Mouse (Mus musculus) left cerebral cortex, adult 8-10 months (tissue): ENCODE data around the gene Tdrd1. TPM values are rescaled to one million over a fixed set of nuclear protein-coding genes. Genes with fewer than 3 reads are reported as not detected.
"Not testable (repeated sequence)": the region's sequence is repeated elsewhere in the genome, so short reads cannot be mapped to it uniquely, and the experiment has no call there.

Experiments used
- DNase-seq, 2 experiments: peaks; one replicate each; pipeline ENCODE4 v3.0.0; 2022; ENCODE audit warnings: low spot score in 2 of 2
- total RNA-seq, 4 experiments: library from RNA; stranded (reverse); gene quantifications; 2 replicates each; pipeline ENCODE4 v1.2.4; 2022

Gene Tdrd1
- under 1 TPM; 0.27 to 0.39 (median 0.33) TPM for total RNA-seq

DNA sequence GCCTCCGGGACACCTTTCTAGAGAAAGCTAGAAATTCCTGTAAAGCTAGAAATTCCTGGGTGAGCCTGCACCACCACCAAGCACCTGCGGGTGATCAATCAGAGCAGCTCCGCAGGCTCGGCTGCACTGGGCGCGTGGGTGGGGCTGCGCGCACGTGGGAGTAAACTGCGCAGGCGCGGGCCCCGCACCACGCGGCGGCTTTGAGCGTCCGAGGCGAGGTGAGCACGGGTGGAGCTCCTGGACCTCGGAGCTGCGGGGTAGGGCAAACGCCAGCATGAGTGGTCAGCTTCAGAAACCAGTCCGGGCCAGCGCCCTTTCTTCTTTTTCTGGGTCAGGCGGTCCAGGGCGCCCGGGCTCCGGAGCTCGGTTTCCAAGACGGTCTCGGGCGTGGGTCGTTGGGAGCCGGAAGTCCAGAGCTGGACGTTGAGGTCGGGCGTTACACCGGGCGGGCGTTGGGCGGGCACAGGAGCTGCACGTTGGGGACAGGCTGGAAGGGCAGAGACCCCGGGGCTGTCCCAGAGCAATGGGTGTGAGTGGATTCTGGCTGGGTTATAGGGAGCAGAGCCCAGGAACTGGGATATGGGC lies at the start of gene Tdrd1:
Gene Tdrd1, plus strand, starts transcription at position 163 of the 585 bp plus-strand sequence.
- no peak for DNase-seq

DNA sequence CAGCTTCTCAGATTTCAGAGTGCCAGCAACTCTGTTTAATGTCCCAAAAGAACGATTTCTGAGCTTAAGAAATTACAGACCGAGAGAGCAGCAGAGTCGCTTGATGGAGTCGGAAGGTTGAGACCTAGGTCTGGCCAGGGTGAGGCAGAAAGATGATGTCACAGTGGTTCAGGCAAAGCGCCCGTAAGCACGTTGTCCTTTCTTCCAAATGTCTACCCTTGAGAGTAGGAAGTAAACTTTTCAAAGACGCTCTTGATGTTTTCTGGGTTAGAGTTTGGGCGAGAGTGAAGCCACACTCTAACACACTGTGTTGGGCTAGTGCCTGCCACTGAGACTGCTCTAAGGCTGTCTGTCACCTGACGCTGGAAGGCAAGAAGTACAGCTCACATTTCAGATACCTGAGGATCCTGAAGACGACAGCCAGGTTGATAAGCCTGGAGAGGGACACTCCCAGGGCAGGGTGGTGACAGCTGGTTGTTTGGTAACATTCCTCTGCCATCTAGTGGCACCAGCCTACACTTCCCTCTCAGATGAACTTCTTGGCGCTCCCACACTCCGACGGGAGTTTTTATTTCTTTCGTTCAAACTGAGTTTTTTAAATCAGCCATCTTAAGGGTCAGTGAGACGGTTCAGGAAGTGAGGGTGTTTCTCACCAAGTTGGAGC lies 49.2 kb upstream of the Tdrd1 start:
- peak in 1 of 2 experiments; percentile 30 for DNase-seq

DNA sequence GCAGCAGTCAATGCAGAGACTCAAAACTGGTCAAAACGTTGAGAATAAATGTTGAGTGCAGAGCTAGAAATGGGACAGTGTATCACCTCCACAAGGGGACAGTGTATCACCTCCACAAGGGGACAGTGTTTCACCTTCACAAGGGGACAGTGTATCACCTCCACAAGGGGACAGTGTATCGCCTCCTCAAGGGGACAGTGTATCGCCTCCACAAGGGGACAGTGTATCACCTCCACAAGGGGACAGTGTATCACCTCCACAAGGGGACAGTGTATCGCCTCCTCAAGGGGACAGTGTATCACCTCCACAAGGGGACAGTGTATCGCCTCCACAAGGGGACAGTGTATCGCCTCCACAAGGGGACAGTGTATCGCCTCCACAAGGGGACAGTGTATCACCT lies 47.5 kb upstream of the Tdrd1 start:
- not testable (repeated sequence) for DNase-seq

DNA sequence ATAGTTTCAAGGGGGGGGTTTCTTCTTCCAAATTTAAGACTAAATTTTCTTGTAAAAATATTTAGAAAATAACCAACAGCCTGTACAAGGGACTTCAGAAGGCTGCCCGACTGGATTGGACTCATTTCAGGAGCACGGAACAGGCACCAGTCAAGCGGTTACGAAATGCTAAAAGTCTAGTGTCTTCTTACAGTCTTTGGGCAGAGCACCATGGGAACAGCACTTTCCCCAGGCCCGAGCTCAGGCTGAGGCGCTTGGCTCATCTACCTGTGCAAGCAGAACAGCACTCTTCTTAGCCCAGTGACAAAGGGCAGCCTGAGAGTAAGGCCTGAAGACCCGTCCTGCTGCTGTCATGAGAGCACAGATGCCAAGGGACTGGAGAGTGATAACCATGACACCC lies 38.1 kb upstream of the Tdrd1 start:
- no peak for DNase-seq

DNA sequence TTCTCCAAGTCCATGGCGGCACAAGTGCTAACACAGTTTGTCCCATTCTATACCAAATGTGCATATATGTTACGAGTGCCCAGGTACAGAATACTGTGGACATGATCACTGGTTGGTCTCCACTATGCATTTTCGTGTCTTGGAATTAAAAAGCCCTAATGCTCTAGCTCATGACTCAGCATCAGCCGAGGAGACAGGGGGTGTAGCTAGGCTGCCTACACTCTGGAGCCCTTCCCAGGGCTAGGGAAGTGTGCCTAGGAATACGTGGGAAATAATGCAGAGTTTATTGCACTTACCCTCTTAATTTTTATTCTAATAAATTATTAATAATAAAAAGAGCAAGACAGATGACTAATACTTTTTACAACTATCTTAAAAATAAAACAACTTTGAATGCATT lies 37.1 kb upstream of the Tdrd1 start:
- no peak for DNase-seq

DNA sequence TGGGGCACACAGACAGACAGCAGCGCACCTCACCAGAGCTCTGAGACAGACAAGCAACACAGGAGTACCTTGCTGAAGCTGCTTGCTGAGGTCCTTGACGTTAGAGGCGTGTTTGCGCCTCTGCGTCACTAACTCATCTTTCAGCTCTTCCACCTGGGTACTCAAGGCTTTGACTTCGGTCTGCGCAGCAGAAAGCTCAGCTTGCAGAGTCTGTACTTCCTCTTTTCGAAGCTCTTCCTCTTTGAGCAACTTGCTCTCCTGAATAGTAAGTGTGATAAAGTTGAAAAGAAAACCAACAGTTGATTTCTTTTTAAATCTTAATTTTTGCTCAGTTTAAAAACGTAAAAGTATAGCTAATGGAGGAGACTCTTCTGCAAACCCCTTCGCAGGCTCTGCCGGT lies 28.6 kb upstream of the Tdrd1 start:
- DNase-seq: no peak

DNA sequence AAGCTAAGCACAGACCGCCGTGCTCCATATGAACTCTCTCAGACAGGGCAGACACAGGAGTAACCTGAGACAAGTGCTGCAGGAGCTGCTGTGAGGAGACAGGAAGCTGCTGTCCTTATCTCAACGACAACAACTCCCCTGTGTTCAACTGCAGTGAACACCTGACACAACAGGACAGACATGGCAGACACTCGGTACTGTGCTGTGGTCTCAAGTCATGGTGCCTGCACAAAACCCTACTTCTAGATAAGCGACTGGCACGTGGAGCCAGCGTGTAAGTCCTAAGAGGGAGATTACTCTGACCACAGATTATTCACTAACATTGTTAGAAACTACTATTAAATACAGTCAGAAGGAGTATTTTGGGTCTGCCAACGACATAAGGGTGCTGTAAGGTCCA lies 25.8 kb upstream of the Tdrd1 start:
- DNase-seq: no peak

DNA sequence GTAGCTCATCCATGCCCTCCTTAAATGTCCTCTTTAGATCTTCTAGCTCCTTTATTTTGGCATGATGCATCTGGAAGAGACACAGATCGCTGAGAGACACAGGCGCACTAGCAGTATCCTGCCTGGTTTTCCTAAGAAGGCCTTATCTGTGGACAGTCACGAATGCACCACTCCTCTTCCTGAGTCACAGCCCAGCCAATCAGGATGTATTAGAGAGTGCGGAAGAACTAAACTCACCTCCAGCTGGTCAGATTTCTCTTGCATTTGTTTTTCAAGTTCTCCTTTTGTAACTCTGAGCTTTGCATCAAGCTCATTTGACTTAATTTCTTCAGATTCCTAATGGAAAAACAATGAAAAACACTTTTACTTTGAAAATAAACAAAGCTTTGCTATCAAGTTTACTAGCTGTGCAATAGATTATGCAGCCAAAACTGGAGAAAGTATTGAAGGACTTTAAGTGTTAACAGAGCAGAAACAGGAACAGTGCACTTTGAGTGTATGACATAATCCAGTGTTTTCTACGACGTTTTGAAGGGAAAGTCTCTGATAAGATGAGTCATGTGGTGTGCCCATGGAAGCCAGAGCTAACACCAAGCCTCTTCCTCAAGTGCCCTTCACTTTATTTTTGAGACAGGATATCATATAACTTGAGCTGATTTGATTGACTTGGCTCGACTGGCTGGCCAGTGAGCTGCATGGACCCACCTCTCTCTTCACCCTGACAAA lies 24.9 kb upstream of the Tdrd1 start:
- DNase-seq: no peak

DNA sequence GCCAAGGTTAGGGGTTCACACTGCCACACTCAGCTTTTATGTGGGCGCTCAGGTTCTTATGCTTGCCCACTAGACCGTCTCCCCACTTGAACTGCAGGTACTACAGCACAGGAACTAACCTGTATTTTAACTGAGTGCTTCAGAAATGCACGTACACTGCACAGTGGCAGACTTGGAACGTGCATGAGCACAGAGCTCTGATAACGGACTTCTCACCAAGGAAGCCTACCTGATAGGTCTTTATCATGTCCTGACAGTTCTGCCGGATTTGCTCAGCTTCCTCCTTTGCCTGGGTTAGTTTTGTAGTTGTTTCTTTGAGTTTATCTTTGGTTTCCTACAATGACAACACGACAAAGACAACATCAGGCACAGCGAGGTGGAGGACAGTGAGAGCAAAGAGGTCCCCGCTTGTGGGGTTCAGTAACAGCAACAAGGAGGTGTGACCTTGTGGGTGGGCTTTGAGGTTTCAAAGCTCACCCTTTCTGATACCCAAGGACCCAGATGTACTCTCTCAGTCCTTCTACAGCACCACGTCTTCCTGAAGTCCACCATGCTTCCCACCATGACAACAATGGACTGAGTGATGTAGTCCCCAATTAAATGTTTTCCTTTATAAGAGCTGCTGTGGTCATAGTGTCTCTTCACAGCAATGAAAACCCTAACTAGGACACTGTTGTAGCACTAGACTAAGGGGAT lies 24.2 kb upstream of the Tdrd1 start:
- no peak for DNase-seq

DNA sequence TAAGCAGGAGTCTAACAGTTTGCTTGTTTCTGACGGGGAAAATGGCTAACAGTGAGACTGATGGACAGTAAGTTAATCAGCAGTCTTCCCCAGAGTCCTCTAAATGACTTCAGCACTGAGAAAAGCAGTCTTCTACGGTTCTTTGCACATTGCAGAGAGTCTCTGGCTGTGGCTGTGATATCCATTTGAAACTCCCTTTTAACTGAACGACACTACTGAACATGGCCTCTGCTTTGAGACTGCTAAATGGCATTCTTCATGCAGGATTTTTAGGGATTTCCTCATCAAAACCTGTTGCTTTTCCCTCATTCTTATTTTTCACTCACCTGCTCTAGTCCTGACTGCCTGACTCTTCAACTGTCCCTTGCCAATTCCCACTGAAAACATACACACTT lies 23.7 kb upstream of the Tdrd1 start:
- no peak for DNase-seq

DNA sequence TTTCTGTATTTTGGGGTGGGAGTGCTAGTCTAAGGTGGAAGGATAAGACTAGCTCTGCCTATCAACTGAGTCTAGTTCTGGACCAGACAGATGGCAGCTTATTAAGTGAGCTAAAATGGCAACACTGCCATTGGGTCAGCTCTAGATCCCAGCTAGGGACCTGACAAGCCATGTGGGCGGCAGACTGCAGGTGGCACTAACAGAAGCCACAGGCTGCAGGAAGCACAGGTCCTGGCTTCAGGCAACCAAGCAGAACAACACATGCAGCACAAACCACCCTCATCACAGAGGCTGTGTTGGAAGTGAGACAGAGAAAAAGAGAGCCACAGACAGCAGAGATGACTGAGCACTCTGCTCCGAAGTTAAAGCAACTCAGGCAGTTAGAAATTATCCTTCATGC lies 20.6 kb upstream of the Tdrd1 start:
- DNase-seq: no peak

DNA sequence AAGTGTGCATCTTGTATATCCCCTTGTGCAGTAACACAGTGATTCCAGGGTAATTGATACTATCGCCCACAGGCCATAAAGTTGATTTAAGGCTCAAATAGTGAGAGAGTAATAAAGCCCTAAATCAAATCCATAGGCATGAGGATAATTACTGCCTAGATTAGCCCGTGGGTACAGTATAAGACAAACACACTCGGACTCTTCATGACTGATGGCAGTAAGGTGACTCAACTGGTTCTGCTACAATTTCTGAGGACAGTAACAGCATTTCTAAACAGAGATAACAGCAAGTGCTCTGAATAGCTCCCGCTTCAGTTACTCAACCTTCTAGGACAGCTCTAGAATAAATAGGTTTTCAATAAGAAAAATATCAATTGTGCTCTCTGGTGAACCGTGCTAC lies 18.9 kb upstream of the Tdrd1 start:
- no peak for DNase-seq

DNA sequence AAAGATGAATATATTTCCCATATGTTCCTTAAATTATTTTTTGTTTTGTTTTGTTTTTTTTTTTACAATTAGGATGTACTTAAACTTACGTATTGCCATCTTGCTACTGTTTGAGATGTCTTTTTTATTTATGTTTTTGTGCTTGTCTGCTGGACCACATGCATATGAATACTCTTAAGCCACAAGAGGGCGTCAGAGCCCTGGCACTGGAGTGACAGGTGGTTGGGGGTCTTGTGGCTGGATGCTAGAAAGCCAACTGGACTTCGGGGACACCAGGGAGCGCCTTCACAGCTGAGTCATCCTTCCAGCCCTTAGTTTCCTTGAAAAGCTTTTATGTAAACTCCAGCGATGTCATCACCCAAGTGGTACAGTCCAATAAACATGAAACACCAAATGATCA lies 17.2 kb upstream of the Tdrd1 start:
- DNase-seq: no peak

DNA sequence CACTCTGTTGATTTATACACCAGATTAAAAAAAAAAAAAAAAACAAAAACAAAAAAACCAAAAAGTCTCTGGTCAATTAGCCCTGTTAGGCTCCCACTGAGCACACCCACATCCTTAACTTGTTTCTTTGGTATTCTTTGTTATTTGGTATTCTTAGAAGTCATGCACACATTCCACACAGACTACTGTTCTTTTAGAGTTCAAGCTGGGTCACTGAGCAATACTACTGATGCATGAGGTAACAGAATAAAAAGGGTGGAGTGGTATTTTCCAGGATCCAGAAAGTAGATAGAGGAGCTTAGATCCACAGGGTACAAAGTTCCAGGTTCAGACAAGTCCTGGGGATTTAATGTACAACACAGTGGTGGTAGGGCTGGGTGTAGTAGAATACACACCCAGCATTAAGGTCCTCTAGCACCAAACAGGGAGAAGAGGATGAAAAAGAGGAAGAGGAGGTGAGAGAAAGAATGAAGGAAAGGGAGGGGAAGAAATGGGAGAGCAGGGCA lies 15.3 kb upstream of the Tdrd1 start:
- DNase-seq: no peak

DNA sequence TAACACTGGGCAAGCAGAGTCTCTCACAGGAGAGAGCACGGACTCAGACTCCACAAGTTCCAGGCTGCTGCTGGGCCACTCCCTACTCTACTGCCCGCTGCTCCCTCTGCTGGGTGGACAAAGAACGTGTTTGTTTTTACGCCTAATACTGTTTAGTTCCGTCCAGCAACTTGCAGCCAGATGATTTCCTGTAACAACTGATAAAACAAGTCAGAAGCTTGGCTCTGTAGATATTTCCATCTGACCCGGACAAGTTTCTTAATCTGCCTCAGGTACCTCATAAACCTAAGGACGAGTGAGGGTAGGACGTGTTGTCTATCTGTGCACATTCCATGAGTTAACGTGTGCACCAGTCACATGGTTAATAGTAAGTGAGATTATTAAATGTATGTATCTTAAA lies 14.4 kb upstream of the Tdrd1 start:
- no peak for DNase-seq

DNA sequence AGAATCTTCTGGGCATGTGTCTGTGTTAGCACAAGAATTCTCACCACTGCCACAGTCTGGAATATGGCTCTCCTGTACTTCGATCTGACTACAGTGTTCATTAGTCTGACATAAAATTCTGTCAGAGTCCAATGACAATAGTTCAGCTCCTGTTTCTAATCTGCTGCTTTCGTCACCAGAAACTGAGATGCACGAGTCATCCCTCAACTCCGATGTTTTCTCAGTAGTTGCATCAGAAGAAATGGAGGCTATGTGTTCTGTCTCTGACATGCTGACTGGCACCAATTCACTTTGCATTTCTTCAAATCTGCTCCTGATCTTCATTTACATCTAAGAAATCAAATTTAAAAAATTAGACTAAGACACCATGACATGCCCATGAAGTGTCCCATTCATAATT lies 12.6 kb upstream of the Tdrd1 start:
- DNase-seq: no peak

DNA sequence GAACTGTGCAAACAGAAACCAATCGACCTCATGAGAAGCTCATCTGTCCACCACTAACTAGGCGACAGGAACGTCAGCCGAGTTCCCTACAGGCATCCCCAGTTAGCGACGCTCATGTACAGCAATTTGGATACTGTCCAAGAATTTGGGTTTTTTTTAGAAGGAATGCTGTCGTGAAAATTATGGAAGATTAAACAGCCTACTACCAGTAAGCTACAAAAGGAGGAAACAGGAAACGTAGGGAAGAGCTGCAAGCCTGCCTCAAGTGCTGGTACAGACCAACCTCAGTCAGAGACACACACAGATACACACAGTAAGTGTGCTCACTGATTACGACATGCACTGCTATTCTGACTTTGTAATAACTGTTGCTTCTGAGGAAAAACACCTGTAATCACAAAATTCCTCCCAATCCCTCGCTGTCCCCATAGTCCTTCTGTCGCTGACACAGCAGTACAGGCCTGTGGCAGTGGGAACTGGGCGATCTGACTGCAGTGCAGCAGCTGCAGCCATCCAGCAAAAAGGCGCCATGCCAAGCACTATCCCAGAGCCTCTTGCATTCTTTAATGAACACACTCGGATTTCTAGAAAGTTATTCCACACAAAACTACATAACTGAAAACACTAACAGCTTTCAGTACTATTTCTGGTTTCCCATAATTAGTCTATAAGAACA lies 8.0 kb upstream of the Tdrd1 start:
- DNase-seq: no peak

DNA sequence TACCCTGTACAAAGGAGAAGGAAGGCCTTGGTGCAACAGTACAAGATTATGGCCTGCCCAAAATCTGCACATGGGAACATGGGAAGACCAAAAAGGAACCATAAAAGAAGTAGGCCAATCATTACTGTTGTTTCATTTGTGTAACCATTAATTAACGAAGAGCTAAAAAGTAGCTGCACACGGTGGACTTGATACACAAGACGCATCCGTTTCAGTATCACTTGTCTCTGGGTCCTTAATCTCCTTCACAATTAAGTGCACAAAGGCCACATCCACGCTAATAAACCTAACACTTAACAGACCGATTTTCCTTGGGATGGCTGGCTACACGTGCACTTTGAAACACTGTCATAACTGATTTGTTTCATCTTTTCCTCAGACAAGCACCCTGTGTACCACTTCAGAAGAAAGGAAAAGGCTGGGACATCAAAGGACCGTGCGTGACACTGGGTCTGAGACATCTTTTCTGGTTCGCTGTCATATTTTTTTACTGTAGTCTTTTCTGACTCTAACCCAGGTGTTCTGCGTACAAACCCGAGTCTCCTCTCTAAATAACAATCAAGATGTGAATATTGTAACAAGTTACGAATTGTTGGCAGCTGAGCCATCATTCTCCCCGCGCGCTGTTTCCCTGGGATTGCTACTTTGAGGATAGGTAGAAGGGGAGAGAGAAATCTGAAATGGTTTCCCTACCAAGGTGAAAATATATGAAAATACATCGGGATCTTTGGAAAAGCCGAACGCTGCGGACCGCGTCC lies 4.8 kb upstream of the Tdrd1 start:
- peak in 1 of 2 experiments; percentile 11 for DNase-seq

DNA sequence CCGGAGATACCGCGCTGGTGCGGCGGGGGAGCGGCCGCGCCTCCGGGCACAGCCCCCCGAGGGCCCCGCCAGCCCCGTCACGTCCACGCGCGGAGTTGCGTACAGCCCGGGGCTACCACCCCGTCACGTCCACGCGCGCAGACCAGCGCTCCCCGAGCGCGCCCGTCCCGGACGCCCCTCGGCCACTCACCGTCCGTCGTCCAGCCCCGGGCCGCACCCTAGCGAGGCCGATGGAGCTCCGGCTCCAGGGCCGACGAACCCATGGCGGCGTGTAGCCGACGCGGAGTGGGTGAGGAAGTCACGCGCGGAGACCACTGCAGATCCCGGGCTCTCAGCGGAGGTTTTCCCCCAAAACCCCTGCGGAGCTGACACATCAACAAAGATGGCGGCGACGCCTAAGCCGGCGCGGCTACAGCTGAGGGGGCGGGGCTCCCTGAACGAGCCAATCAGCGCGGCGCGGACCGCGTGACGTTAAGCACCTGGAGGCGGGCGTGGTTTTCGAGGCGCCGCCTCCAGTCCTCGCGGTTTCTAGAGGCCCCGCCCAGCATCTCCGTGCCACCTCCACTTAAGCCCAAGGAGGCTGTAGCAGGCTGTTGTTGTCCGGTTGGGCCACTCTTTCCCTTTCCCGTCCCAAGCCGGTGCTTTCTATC lies 4.1 kb upstream of the Tdrd1 start, which contains the start of gene Ccdc186:
Gene Ccdc186, minus strand, starts transcription at position 393 of the 650 bp plus-strand sequence.
- DNase-seq: peak; percentile 92 to 94

DNA sequence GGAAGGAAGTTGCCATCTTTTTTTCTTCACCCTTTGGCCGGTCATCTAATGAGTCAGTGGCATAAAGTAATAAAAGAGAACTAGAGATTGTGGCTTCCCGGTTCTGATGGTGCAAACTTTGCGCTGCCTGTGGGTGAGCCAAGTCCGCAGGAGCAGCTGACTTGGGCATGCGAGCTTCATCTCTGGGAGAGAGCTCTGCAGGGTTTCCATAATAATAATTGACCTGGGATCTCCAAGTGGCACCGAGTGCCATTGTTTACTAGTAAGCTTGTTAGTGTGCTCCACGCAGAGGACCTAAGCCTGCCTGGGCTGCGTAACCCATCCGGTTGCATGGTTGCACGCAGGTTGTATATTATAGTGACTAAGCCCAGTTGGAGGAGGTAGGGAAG lies 3.6 kb upstream of the Tdrd1 start:
- no peak for DNase-seq
